Mouse (Mus musculus) gonadal fat pad, adult 2 months (tissue): Measurements from ENCODE around the gene Rps6ka6. TPM values are rescaled to one million over a fixed set of nuclear protein-coding genes. Genes with fewer than 3 reads are reported as not detected.

Experiments
- DNase-seq: peaks from one replicate; pipeline ENCODE4 v3.0.0-alpha.2; 2012; ENCODE audit warnings: low read depth
- polyA plus RNA-seq: library from polyadenylated mRNA; depleted of rRNA; stranded (reverse); fragments of >200 nt; gene quantifications from 2 replicates; pipeline ENCODE4 v1.2.3, GENCODE M21; 2012; rRNA removed

Rps6ka6 gene
- polyA plus RNA-seq: 0.07 and 0.08 TPM in 2 replicates

- DNase-seq: no peak
Observed at GRCm38 (mm10) chrX:111537859-111538258, at the start of gene Rps6ka6. Rps6ka6 (minus strand) TSS chrX:111537959.

DNA sequence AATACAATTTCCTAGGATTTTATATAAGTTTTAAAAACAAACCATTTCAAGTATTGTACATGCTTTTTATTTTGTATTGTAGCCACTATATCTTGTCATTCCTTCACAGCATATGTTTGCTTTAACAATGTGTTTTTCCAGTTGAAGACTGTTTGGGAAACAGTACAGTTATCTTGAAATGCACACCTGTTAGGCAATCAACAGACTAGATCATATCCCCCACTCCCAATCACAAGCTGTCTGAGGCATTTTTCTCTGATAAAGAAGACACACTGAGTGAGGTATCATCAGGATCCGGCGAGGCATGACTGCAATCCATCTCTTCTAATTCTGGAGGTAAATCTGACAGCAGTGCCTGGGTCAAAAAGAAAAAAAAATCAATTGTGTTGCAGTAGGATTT lies 39.3 kb upstream of the Rps6ka6 start:
- DNase-seq: no peak

GRCm38 (mm10) chrX:111518206-111518605 lies 19.6 kb downstream of the Rps6ka6 start:
- DNase-seq: no peak

DNA sequence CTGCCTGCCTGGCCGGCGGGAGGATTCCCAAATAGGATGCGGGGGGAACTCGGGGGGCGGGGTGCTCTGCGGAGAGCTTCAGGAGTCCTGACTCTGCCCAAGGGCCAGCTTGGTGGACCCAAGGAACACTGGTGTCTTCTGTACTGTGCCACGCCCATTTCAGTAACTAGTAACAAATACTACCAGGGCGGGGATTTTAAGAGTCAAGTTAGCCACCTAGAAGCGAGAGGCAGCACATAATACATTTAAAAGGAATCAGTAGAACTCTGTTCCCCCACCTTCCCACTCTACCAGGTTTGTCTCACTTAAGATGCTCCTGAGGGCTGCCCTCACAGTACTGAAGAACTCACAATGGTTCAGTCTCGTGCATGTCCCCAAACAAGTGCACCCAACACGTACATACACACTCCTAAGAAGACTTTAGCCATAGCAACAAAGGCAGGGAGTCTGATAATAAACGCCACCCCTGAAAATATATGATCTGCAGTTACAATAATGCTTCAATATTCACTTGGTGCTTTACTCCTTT lies 74.1 kb downstream of the Rps6ka6 start:
- DNase-seq: no peak

GRCm38 (mm10) chrX:111462833-111463564 lies 74.8 kb downstream of the Rps6ka6 start:
- no peak for DNase-seq

DNA sequence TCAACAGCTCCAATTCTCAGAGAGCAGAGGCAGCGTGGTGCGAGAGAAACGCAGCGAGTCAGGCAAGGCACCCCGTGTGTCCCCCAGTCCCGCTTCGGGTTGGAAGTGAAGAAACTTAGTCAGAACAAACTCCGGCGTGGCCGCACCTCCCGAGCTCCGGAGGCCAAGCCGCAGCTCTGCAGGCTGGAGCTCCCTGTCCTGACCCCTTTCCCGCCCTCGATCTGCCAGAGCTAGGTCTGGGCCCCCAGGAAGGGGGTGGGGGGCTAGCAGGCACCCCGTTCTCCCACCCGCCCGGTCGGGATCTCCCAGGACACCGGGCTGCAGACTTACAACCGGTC lies 75.3 kb downstream of the Rps6ka6 start:
- no peak for DNase-seq

DNA sequence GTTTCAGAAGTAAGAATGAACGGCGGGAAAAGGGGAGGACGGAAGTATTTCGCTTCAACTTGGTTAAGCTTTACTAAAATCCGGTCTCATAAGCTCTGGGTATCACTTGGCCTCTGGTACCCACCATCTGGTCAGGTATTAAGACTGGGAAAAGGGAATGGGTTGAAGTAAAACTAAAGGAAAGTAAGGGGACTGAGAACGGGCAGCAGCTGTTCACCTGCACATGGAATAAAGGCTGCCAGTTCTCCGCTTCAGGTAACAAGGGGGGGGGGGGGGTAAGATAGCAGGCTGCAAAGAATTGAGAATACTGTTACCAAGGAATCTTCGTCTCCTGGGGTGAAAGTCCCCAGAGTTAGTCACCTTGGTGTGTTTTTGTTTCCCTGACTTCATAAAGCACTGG lies 75.7 kb downstream of the Rps6ka6 start:
- no peak for DNase-seq

DNA sequence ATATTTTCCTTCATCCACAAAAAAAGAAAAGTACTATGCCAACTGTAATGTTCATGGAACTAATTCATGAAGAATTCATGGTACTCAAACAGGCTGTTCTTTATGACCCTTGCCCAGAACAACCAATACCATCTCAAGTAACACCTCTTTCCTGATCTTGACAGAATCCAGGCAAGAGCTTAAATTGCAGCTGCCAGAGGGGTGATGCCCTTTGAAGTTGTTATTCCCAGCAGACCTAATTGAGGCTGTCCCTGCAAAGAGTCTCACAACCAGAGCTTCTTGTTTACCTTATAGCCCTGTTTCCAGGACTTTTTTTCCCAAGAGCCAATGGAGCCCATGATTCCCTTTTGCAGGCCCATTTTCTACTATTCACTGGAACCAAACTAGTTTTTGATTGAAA lies 77.6 kb downstream of the Rps6ka6 start:
- no peak for DNase-seq

DNA sequence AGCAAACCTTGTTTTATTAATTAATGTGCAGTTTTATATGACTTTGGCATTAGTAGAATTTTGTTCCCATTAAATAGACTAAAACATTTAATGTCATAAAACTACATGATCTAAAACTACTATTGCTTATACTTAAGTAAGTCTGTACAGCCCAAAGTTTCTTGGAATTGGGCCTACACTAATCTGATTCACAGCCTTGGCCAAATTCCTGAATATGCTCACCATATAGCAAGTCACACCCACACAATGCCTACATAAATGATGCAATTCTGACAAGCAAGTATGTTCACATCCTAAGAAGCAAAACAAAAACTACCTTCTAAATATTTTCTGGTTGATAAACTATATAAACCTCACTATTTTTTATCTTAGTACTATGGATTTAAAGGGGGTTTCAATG lies 101.2 kb downstream of the Rps6ka6 start:
- peak; percentile 34 for DNase-seq

DNA sequence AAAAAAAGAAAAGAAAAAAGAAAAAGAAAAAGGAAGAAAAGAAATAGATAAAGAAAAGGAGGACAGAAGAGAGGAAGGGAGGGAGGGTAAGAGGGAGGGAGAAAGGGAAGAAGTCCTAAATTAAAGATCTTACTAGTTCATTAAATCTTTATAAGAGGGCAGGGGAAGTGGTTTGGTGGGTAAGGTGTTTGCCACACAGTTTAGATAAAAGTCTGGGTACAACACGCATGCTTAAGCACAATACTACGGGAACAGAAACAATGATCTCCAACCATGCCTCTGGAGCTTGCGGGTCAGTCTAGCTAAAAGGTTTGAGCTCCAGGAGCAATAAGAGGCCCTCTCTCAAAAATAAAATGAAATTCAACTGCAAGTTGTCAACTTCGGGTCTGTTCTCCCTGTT lies 123.0 kb downstream of the Rps6ka6 start:
- DNase-seq: no peak

- no peak for DNase-seq
Observed at GRCm38 (mm10) chrX:111404816-111405215, 132.9 kb downstream of the Rps6ka6 start.

GRCm38 (mm10) chrX:111377020-111377419 lies 160.7 kb downstream of the Rps6ka6 start:
- no peak for DNase-seq

GRCm38 (mm10) chrX:111374177-111374576 lies 163.6 kb downstream of the Rps6ka6 start:
- no peak for DNase-seq

Other genes starting within 250 kb of the Rps6ka6 start
- 0.14 and 0.19 TPM in 2 replicates for gene Hdx, start 159.1 kb upstream of the Rps6ka6 start, polyA plus RNA-seq